Mouse (Mus musculus) liver, embryonic 12.5 days (tissue): ENCODE measurements around the gene Pctp. TPM values are rescaled to one million over a fixed set of nuclear protein-coding genes. Genes with fewer than 3 reads are reported as not detected.
A peak's percentile ranks its signal among the peaks of the same experiment; 100 is the strongest.

Source experiments
- ATAC-seq: fragments of 200-750 bp; cut with Nextera tagmentation; 2 replicates; pipeline ENCODE4 v1.8.0; 2017; ENCODE audit warnings: moderate number of reproducible peaks, mild to moderate bottlenecking, moderate library complexity
- H3K27ac ChIP-seq: fragments of 300-500 bp; sonication (generic); 2 replicates; pipeline ENCODE4 v1.5.1; 2016; ENCODE audit warnings: mild to moderate bottlenecking
- H3K27me3 ChIP-seq: fragments of 300-500 bp; sonication (generic); replicated peaks from 2 replicates; pipeline ENCODE4 v1.6.1; 2016; ENCODE audit warnings: mild to moderate bottlenecking, moderate library complexity
- H3K36me3 ChIP-seq: fragments of 300-500 bp; sonication (generic); 2 replicates; pipeline ENCODE4 v1.6.1; 2016; ENCODE audit warnings: mild to moderate bottlenecking, moderate library complexity
- H3K4me1 ChIP-seq: fragments of 300-500 bp; sonication (generic); 2 replicates; pipeline ENCODE4 v1.6.1; 2016
- H3K4me2 ChIP-seq: fragments of 300-500 bp; sonication (generic); 2 replicates; pipeline ENCODE4 v1.6.1; 2016; ENCODE audit warnings: mild to moderate bottlenecking, moderate library complexity
- H3K4me3 ChIP-seq: fragments of 300-500 bp; sonication (generic); 2 replicates; pipeline ENCODE4 v1.5.1; 2016; ENCODE audit warnings: mild to moderate bottlenecking, moderate library complexity
- H3K9ac ChIP-seq: fragments of 300-500 bp; sonication (generic); 2 replicates; pipeline ENCODE4 v1.6.1; 2016; ENCODE audit warnings: mild to moderate bottlenecking, moderate library complexity
- H3K9me3 ChIP-seq: fragments of 300-500 bp; sonication (generic); replicated peaks from 2 replicates; pipeline ENCODE4 v1.6.1; 2016; ENCODE audit warnings: mild to moderate bottlenecking, moderate library complexity
- WGBS: fragments of 180-500 bp; shearing (Covaris S2); methylation state at CpG from one replicate; pipeline ENCODE4 v1.1.7; 2016; ENCODE audit not compliant: insufficient replicate concordance; 5-methylcytosine and 5-hydroxymethylcytosine counted together
- polyA plus RNA-seq: library from polyadenylated mRNA; unstranded; fragments of >200 nt; fragmentation: Nextera tagmentation; extraction: Ambion mirVana; gene quantifications from 2 replicates; pipeline ENCODE4 v1.2.1, GENCODE M21; 2016

Gene Pctp
- polyA plus RNA-seq, 1 experiment from 2014 or later = 11.0 TPM

- Histone ChIP-seq H3K4me2 (peak overlapping the region; percentile 92), H3K9me3 (no peaks in the 10 kb centered on the region)
Measured at GRCm38 (mm10) chr11:90003386-90003785, 692 bp upstream of the Pctp start.

GRCm38 (mm10) chr11:90002987-90003348 is 274 bp upstream of the Pctp start:
- H3K4me1 ChIP-seq = peaks cover 20% of the 10 kb centered on the region
- H3K36me3 ChIP-seq = no peaks in the 10 kb centered on the region
- no peak overlapping the region for H3K27ac ChIP-seq
- ATAC-seq = no peak
- no peaks in the 10 kb centered on the region for H3K27me3 ChIP-seq
- H3K9me3 ChIP-seq = no peaks in the 10 kb centered on the region
- peak overlapping the region; percentile 70 for H3K4me3 ChIP-seq
- H3K9ac ChIP-seq = no peak overlapping the region
- peak overlapping the region; percentile 92 for H3K4me2 ChIP-seq
- WGBS = 10% methylated on average over 8 of the region's 8 CpGs

More at GRCm38 (mm10) chr11:90003386-90003785, 692 bp upstream of the Pctp start:
- H3K27me3 ChIP-seq = no peaks in the 10 kb centered on the region
- 69% methylated on average over 4 of the region's 4 CpGs for WGBS
- H3K27ac ChIP-seq = no peak overlapping the region
- no peak overlapping the region for H3K4me3 ChIP-seq
- H3K9ac ChIP-seq = no peak overlapping the region
- peaks cover 20% of the 10 kb centered on the region for H3K4me1 ChIP-seq
- ATAC-seq = no peak
- H3K36me3 ChIP-seq = no peaks in the 10 kb centered on the region

- no peaks in the 10 kb centered on the region for H3K9me3 ChIP-seq
- no peak for ATAC-seq
- peak overlapping the region; percentile 69; the same call in 1 of the 2 replicates for H3K9ac ChIP-seq
- peak overlapping the region; percentile 70 for H3K4me3 ChIP-seq
- no peak overlapping the region for H3K27ac ChIP-seq
- H3K36me3 ChIP-seq = no peaks in the 10 kb centered on the region
- WGBS = 78% methylated on average over 10 of the region's 10 CpGs
- H3K4me2 ChIP-seq = peak overlapping the region; percentile 92
- peaks cover 20% of the 10 kb centered on the region for H3K4me1 ChIP-seq
- no peaks in the 10 kb centered on the region for H3K27me3 ChIP-seq
Measured at GRCm38 (mm10) chr11:90001396-90002230, 1.1 kb downstream of the Pctp start.

GRCm38 (mm10) chr11:90000666-90001065 is 2.0 kb downstream of the Pctp start:
- Histone ChIP-seq H3K27ac (no peak overlapping the region), H3K4me1 (peaks cover 20% of the 10 kb centered on the region), H3K9ac (no peak overlapping the region), H3K4me2 (no peak overlapping the region), H3K9me3 (no peaks in the 10 kb centered on the region), H3K36me3 (no peaks in the 10 kb centered on the region), H3K4me3 (no peak overlapping the region), H3K27me3 (no peaks in the 10 kb centered on the region)
- WGBS = 74% methylated on average over 4 of the region's 4 CpGs
- no peak for ATAC-seq

GRCm38 (mm10) chr11:89998996-89999770 is 3.5 kb downstream of the Pctp start:
- Histone ChIP-seq H3K36me3 (no peaks in the 10 kb centered on the region), H3K9me3 (no peaks in the 10 kb centered on the region), H3K9ac (no peak overlapping the region), H3K4me2 (no peak overlapping the region), H3K4me3 (no peak overlapping the region), H3K27ac (no peak overlapping the region), H3K27me3 (no peaks in the 10 kb centered on the region), H3K4me1 (peaks cover 20% of the 10 kb centered on the region)
- WGBS = 79% methylated on average over 18 of the region's 18 CpGs
- no peak for ATAC-seq

- Histone ChIP-seq H3K27me3 (no peaks in the 10 kb centered on the region), H3K9ac (no peak overlapping the region), H3K9me3 (no peaks in the 10 kb centered on the region), H3K4me3 (no peak overlapping the region), H3K4me2 (no peak overlapping the region), H3K36me3 (no peaks in the 10 kb centered on the region), H3K27ac (no peak overlapping the region), H3K4me1 (peaks cover 7% of the 10 kb centered on the region)
- no peak for ATAC-seq
- WGBS = 81% methylated on average over 7 of the region's 7 CpGs
Measured at GRCm38 (mm10) chr11:89996856-89997255, 5.8 kb downstream of the Pctp start.

GRCm38 (mm10) chr11:89996406-89996805 is 6.3 kb downstream of the Pctp start:
- Histone ChIP-seq H3K27ac (no peak overlapping the region), H3K4me3 (no peak overlapping the region), H3K27me3 (no peaks in the 10 kb centered on the region), H3K4me1 (peaks cover 3% of the 10 kb centered on the region; the same call in 1 of the 2 replicates), H3K9me3 (no peaks in the 10 kb centered on the region), H3K36me3 (no peaks in the 10 kb centered on the region), H3K9ac (no peak overlapping the region), H3K4me2 (no peak overlapping the region)
- ATAC-seq = no peak
- WGBS = 74% methylated on average over 4 of the region's 4 CpGs

GRCm38 (mm10) chr11:89995596-89995995 is 7.1 kb downstream of the Pctp start:
- H3K36me3 ChIP-seq = no peaks in the 10 kb centered on the region
- 71% methylated on average over 5 of the region's 5 CpGs for WGBS
- no peaks in the 10 kb centered on the region for H3K27me3 ChIP-seq
- no peak overlapping the region for H3K4me2 ChIP-seq
- H3K9me3 ChIP-seq = no peaks in the 10 kb centered on the region
- H3K4me3 ChIP-seq = no peak overlapping the region
- no peak overlapping the region for H3K27ac ChIP-seq
- ATAC-seq = no peak
- H3K9ac ChIP-seq = no peak overlapping the region
- no peaks in the 10 kb centered on the region for H3K4me1 ChIP-seq

- Histone ChIP-seq H3K27me3 (no peaks in the 10 kb centered on the region), H3K36me3 (no peaks in the 10 kb centered on the region), H3K27ac (no peak overlapping the region), H3K9me3 (no peaks in the 10 kb centered on the region), H3K4me1 (no peaks in the 10 kb centered on the region), H3K9ac (no peak overlapping the region), H3K4me2 (no peak overlapping the region), H3K4me3 (no peak overlapping the region)
- no peak for ATAC-seq
- 65% methylated on average over 2 of the region's 2 CpGs for WGBS
Measured at GRCm38 (mm10) chr11:89994706-89995105, 8.0 kb downstream of the Pctp start.

GRCm38 (mm10) chr11:89991661-89992060 is 11.0 kb downstream of the Pctp start:
- Histone ChIP-seq H3K27me3 (no peaks in the 10 kb centered on the region), H3K4me1 (no peaks in the 10 kb centered on the region), H3K4me2 (no peak overlapping the region), H3K27ac (no peak overlapping the region), H3K9me3 (no peaks in the 10 kb centered on the region), H3K4me3 (no peak overlapping the region), H3K36me3 (0 out of 2 replicates have a peak, but pooled peaks cover 4% of the 10 kb centered on the region), H3K9ac (no peak overlapping the region)
- ATAC-seq = no peak

GRCm38 (mm10) chr11:89988936-89989589 is 13.6 kb downstream of the Pctp start:
- ATAC-seq = no peak
- Histone ChIP-seq H3K36me3 (0 out of 2 replicates have a peak, but pooled peaks cover 4% of the 10 kb centered on the region), H3K27ac (no peak overlapping the region), H3K27me3 (no peaks in the 10 kb centered on the region), H3K4me2 (no peak overlapping the region), H3K9me3 (no peaks in the 10 kb centered on the region), H3K4me3 (no peak overlapping the region), H3K9ac (no peak overlapping the region), H3K4me1 (no peaks in the 10 kb centered on the region)
- WGBS = 20% methylated on average over 8 of the region's 8 CpGs

- no peak for ATAC-seq
- Histone ChIP-seq H3K4me1 (no peaks in the 10 kb centered on the region), H3K9me3 (no peaks in the 10 kb centered on the region), H3K36me3 (0 out of 2 replicates have a peak, but pooled peaks cover 4% of the 10 kb centered on the region), H3K4me2 (no peak overlapping the region), H3K27ac (no peak overlapping the region), H3K9ac (no peak overlapping the region), H3K27me3 (no peaks in the 10 kb centered on the region), H3K4me3 (no peak overlapping the region)
- 78% methylated on average over 8 of the region's 8 CpGs for WGBS
Measured at GRCm38 (mm10) chr11:89986516-89986915, 16.2 kb downstream of the Pctp start.
